Mouse (Mus musculus) cerebellum, adult 2 months (tissue): ENCODE results near the gene Def8.
"Not testable (repeated sequence)": the region's sequence is repeated elsewhere in the genome, so short reads cannot be mapped to it uniquely, and the experiment has no call there.

Source experiments
- CTCF ChIP-seq: fragments of 200-500 bp; IDR thresholded peaks from 2 replicates; pipeline ENCODE4 v1.5.1; 2011; ENCODE audit warnings: low read depth, mild to moderate bottlenecking, control low read depth, low read length, moderate library complexity, borderline replicate concordance; ENCODE audit not compliant: insufficient read depth
- POLR2A ChIP-seq: fragments of 200-500 bp; IDR thresholded peaks from 2 replicates; pipeline ENCODE4 v1.6.1; 2011; ENCODE audit warnings: low read length, control low read depth, borderline replicate concordance; ENCODE audit not compliant: insufficient read depth

- not testable (repeated sequence) for TF ChIP-seq POLR2A, CTCF
These were observed 7.6 kb downstream of the Def8 start for GRCm38 (mm10) chr8:123430936-123431335.
